Mouse (Mus musculus) lung, adult 18-20 months (tissue): ENCODE results near the gene Slc43a2.

Source experiments
- DNase-seq, 2 experiments: peaks; one replicate each; pipeline ENCODE4 v3.0.0; 2022; ENCODE audit warnings: mixed read lengths in 2 of 2

The Slc43a2 gene

DNA sequence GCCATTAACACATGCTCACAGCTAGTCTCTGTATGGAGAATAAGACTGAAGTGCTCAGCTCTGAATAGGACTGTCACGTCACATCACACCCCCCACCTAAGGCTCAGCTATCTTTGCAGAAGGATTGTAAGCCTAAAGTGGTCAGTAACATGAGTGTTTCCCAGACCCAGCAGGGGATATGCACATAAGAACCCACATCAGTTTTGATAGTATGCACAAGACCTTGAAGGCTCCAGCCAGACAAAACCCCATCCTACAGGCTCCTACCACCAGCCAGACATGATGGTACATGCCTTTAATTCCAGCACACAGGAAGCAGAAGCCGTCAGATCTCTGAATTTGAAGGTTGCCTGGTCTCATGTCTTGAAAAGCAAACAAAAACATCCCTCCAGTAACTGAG, 78.5 kb downstream of the Slc43a2 start:
- DNase-seq: no peak

GRCm38 (mm10) chr11:75614769-75615168, 83.3 kb downstream of the Slc43a2 start:
- DNase-seq: no peak

DNA sequence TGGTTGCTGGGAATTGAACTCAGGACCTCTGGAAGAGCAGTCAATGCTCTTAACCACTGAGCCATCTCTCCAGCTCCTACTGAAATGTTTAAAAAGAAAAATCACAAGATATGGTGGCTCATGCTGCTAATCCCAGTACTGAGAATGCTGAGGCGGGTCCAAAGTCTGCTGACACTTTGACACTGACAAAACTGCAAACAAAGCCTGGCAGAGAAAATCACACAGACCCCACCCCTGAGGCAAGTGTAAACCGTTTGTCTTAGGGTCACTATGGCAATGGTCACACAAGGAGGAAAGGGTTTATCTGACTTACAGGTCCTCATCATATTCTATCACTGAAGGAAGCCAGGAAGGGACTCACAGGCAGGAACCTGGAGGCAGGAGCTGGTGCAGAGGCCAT, 84.1 kb downstream of the Slc43a2 start:
- no peak for DNase-seq

GRCm38 (mm10) chr11:75619133-75619532, 87.6 kb downstream of the Slc43a2 start:
- DNase-seq: no peak

DNA sequence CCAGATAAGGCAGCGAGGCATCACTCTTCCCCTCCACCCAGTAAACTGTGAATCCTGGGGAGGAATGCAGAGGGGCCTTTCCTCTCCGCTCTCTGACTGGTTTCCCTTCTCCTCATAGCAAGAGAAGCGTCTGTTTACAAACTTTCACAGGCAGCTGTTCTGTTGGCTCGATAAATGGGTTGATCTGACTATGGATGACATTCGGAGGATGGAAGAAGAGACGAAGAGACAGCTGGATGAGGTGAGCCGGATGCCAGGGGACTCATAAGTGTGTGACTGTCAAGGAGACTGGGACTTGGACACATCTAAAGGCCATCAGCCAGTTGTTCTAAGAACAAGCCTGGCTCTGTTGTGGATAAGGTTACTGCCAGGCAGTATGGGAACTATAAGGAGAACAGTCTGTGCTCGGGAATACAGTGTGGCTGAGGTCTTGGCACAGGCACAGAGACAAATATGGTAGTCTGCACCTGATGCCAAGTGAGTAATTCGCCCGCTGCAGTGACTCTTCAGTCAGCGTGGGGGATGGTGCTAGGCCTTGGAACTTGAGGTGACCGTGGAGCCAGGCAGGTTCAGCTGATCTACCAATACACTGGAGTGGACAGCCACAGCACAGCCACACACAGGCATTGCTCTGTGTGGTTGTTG, 88.8 kb downstream of the Slc43a2 start:
- peak; percentile 52 to 70 for DNase-seq

DNA sequence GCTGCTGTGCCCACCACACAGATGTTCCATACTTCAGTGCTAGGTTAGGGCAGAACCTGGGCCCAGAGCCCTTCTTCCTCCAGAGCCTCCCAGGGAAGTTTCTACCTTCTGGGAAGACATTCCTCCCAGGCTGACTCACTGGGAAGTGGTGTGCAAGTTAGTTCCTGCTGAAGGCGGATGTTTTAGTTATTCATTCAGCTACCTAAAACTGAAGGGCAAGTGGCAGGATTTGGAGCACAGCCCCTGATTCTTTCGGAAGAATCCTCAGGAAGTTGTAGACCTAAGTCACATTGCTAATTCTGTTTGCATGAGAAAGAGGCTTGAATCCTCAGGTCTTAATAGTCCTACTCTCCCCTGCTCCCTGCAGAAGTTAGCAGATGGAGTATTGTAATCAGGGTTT, 89.9 kb downstream of the Slc43a2 start:
- DNase-seq: no peak

DNA sequence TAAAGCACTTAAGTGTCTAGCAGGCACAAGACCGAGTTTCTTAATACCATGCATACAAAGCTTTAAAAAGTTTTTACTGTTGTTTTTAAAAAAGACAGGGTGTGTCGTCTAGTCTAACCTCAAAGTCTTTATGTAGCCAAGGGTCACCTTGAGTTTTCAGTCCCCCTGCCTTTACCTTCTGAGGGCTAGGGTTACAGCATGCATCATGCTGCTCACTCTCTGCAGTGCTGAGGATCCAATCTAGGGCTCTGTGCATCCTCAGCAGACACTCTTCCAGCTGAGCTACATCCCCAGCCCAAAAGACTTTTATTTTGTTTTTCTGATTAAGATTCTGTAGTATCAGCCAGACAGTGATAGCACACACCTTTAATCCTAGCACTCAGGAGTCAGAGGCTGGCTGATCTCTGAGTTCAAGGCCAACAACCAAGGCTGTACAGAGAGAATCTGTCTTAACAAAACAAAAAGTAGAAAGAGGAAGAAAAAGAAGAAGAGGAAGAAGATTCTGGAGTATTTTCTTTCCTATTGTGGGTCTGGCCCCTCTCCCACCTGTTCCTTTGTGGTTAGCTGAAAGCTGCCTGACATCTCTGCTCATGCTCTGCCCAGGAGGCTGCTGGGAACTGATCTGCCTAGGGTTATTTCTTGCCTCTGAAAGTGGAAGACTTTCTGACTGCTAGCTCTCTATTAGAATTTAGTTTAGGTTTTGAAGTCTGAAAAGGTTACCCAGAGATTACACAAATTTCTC, 91.3 kb downstream of the Slc43a2 start:
- DNase-seq: no peak

- peak in 1 of 2 experiments; percentile 32 for DNase-seq
These were observed 92.6 kb downstream of the Slc43a2 start for GRCm38 (mm10) chr11:75624102-75624554.

GRCm38 (mm10) chr11:75625820-75626219, 94.3 kb downstream of the Slc43a2 start:
- no peak for DNase-seq
